Mouse (Mus musculus): ENCODE results near the gene Arf4.
"Not testable (repeated sequence)": the region's sequence is repeated elsewhere in the genome, so short reads cannot be mapped to it uniquely, and the experiment has no call there.

The Arf4 gene

GRCm38 (mm10) chr14:26662016-26662415, 24.1 kb downstream of the Arf4 start:
- DNase-seq (ENCODE audit: low read depth in 2 of 2, low spot score in 2 of 2), result no peak

- no peak for DNase-seq (ENCODE audit: low read depth in 2 of 2, low spot score in 2 of 2)
Observed at GRCm38 (mm10) chr14:26662488-26662887, 24.6 kb downstream of the Arf4 start.

GRCm38 (mm10) chr14:26663851-26664250, 26.0 kb downstream of the Arf4 start:
- DNase-seq (ENCODE audit: low read depth in 2 of 2, low spot score in 2 of 2), result no peak

- no peak for DNase-seq (ENCODE audit: low read depth in 2 of 2, low spot score in 2 of 2)
Observed at GRCm38 (mm10) chr14:26667991-26668370, 30.1 kb downstream of the Arf4 start.

GRCm38 (mm10) chr14:26668371-26669291, 30.8 kb downstream of the Arf4 start:
- DNase-seq (ENCODE audit: low read depth in 2 of 2, low spot score in 2 of 2), result peak; percentile 19 to 38

- peak; percentile 76 to 83 for DNase-seq (ENCODE audit: low read depth in 2 of 2, low spot score in 2 of 2)
Observed at GRCm38 (mm10) chr14:26669292-26670073, 31.6 kb downstream of the Arf4 start, which contains the start of gene Pde12. Pde12 (minus strand) TSS chr14:26669883.

- DNase-seq (ENCODE audit: low read depth in 2 of 2, low spot score in 2 of 2), result no peak
Observed at GRCm38 (mm10) chr14:26670964-26671363, 33.1 kb downstream of the Arf4 start.

GRCm38 (mm10) chr14:26671870-26672615, 34.2 kb downstream of the Arf4 start:
- not testable (repeated sequence) for DNase-seq (ENCODE audit: low read depth in 2 of 2, low spot score in 2 of 2)

GRCm38 (mm10) chr14:26674476-26675169, 36.7 kb downstream of the Arf4 start:
- DNase-seq (ENCODE audit: low read depth in 2 of 2, low spot score in 2 of 2), result not testable (repeated sequence)

- DNase-seq (ENCODE audit: low read depth in 2 of 2, low spot score in 2 of 2), result no peak
Observed at GRCm38 (mm10) chr14:26675371-26675770, 37.5 kb downstream of the Arf4 start.

GRCm38 (mm10) chr14:26675791-26676190, 37.9 kb downstream of the Arf4 start:
- DNase-seq (ENCODE audit: low read depth in 2 of 2, low spot score in 2 of 2), result no peak

- no peak for DNase-seq (ENCODE audit: low read depth in 2 of 2, low spot score in 2 of 2)
Observed at GRCm38 (mm10) chr14:26690727-26691126, 52.9 kb downstream of the Arf4 start.

GRCm38 (mm10) chr14:26691363-26691762, 53.5 kb downstream of the Arf4 start:
- no peak for DNase-seq (ENCODE audit: low read depth in 2 of 2, low spot score in 2 of 2)

GRCm38 (mm10) chr14:26692974-26693373, 55.1 kb downstream of the Arf4 start, which contains the start of gene Dnah12:
Dnah12 (plus strand) TSS chr14:26693274.
- DNase-seq (ENCODE audit: low read depth in 2 of 2, low spot score in 2 of 2), result no peak

- no peak for DNase-seq (ENCODE audit: low read depth in 2 of 2, low spot score in 2 of 2)
Observed at GRCm38 (mm10) chr14:26697912-26698311, 60.0 kb downstream of the Arf4 start.

GRCm38 (mm10) chr14:26705246-26705645, 67.4 kb downstream of the Arf4 start:
- DNase-seq (ENCODE audit: low read depth in 2 of 2, low spot score in 2 of 2), result not testable (repeated sequence)
